Mouse (Mus musculus): Measurements from ENCODE around the gene Atp23. TPM values are rescaled to one million over a fixed set of nuclear protein-coding genes. Genes with fewer than 3 reads are reported as not detected.

Atp23 gene
- polyA plus RNA-seq, 1 experiment from 2014 or later: 9.1 TPM

GRCm38 (mm10) chr10:126929543-126929942, 28.4 kb upstream of the Atp23 start:
- Histone ChIP-seq H3K9ac (replicated peaks) (no peak overlapping the region), H3K36me3 (no peaks in the 10 kb centered on the region), H3K27ac (no peak overlapping the region), H3K4me3 (replicated peaks) (no peak overlapping the region), H3K27me3 (peaks cover 27% of the 10 kb centered on the region), H3K9me3 (no peaks in the 10 kb centered on the region), H3K4me2 (replicated peaks) (no peak overlapping the region), H3K4me1 (replicated peaks) (peaks cover 48% of the 10 kb centered on the region)
- no peak for ATAC-seq
- WGBS: 47% methylated on average over 3 of the region's 3 CpGs

GRCm38 (mm10) chr10:126928819-126929206, 27.7 kb upstream of the Atp23 start:
- H3K36me3 ChIP-seq: no peaks in the 10 kb centered on the region
- H3K4me2 ChIP-seq (replicated peaks): peak overlapping the region; percentile 85
- ATAC-seq: no peak
- peaks cover 27% of the 10 kb centered on the region for H3K27me3 ChIP-seq
- H3K4me3 ChIP-seq (replicated peaks): peak overlapping the region; percentile 54
- H3K9me3 ChIP-seq: no peaks in the 10 kb centered on the region
- no peak overlapping the region for H3K9ac ChIP-seq (replicated peaks)
- WGBS: 18% methylated on average over 12 of the region's 12 CpGs
- peaks cover 48% of the 10 kb centered on the region for H3K4me1 ChIP-seq (replicated peaks)
- H3K27ac ChIP-seq: no peak overlapping the region

- no peak overlapping the region for H3K27ac ChIP-seq
- peaks cover 27% of the 10 kb centered on the region for H3K27me3 ChIP-seq
- peak overlapping the region; percentile 75 for H3K9ac ChIP-seq (replicated peaks)
- H3K4me3 ChIP-seq (replicated peaks): peak overlapping the region; percentile 54
- H3K4me2 ChIP-seq (replicated peaks): peak overlapping the region; percentile 85
- under 1% methylated on average over 39 of the region's 39 CpGs for WGBS
- H3K4me1 ChIP-seq (replicated peaks): peaks cover 48% of the 10 kb centered on the region
- H3K9me3 ChIP-seq: no peaks in the 10 kb centered on the region
- peak; percentile 62 for ATAC-seq
- H3K36me3 ChIP-seq: no peaks in the 10 kb centered on the region
Measured at GRCm38 (mm10) chr10:126928011-126928818, 27.1 kb upstream of the Atp23 start.

GRCm38 (mm10) chr10:126927101-126927961, 26.2 kb upstream of the Atp23 start:
- peak overlapping the region; percentile 75 for H3K9ac ChIP-seq (replicated peaks)
- no peaks in the 10 kb centered on the region for H3K9me3 ChIP-seq
- WGBS: 17% methylated on average over 11 of the region's 11 CpGs
- H3K4me1 ChIP-seq (replicated peaks): peaks cover 48% of the 10 kb centered on the region
- H3K27me3 ChIP-seq: peaks cover 27% of the 10 kb centered on the region
- peak overlapping the region; percentile 54 for H3K4me3 ChIP-seq (replicated peaks)
- no peak for ATAC-seq
- H3K27ac ChIP-seq: peak overlapping the region; percentile 30; the same call in 1 of the 2 replicates
- peak overlapping the region; percentile 85 for H3K4me2 ChIP-seq (replicated peaks)
- no peaks in the 10 kb centered on the region for H3K36me3 ChIP-seq

GRCm38 (mm10) chr10:126925391-126925790, 24.2 kb upstream of the Atp23 start:
- Histone ChIP-seq H3K4me1 (replicated peaks) (peaks cover 36% of the 10 kb centered on the region), H3K9ac (replicated peaks) (no peak overlapping the region)

GRCm38 (mm10) chr10:126924087-126924486, 22.9 kb upstream of the Atp23 start:
- Histone ChIP-seq H3K9ac (replicated peaks) (no peak overlapping the region), H3K9me3 (peaks cover 5% of the 10 kb centered on the region; the same call in 1 of the 2 replicates), H3K27me3 (peaks cover 21% of the 10 kb centered on the region), H3K36me3 (no peaks in the 10 kb centered on the region), H3K4me1 (replicated peaks) (peaks cover 23% of the 10 kb centered on the region), H3K27ac (no peak overlapping the region), H3K4me2 (replicated peaks) (no peak overlapping the region), H3K4me3 (replicated peaks) (no peak overlapping the region)
- 65% methylated on average over 3 of the region's 3 CpGs for WGBS
- no peak for ATAC-seq

More at GRCm38 (mm10) chr10:126925391-126925790, 24.2 kb upstream of the Atp23 start:
- H3K36me3 ChIP-seq: no peaks in the 10 kb centered on the region
- no peak for ATAC-seq
- no peak overlapping the region for H3K27ac ChIP-seq
- no peak overlapping the region for H3K4me2 ChIP-seq (replicated peaks)
- H3K27me3 ChIP-seq: peaks cover 27% of the 10 kb centered on the region
- H3K4me3 ChIP-seq (replicated peaks): no peak overlapping the region
- H3K9me3 ChIP-seq: no peaks in the 10 kb centered on the region

GRCm38 (mm10) chr10:126920220-126920619, 19.1 kb upstream of the Atp23 start:
- Histone ChIP-seq H3K27me3 (peaks cover 7% of the 10 kb centered on the region; the same call in 1 of the 2 replicates), H3K4me3 (replicated peaks) (no peak overlapping the region), H3K36me3 (no peaks in the 10 kb centered on the region), H3K9me3 (peaks cover 5% of the 10 kb centered on the region; the same call in 1 of the 2 replicates), H3K4me1 (replicated peaks) (no peaks in the 10 kb centered on the region), H3K4me2 (replicated peaks) (no peak overlapping the region), H3K9ac (replicated peaks) (no peak overlapping the region), H3K27ac (no peak overlapping the region)
- no peak for ATAC-seq
- 99% methylated on average over 3 of the region's 3 CpGs for WGBS

- peaks cover 5% of the 10 kb centered on the region; the same call in 1 of the 2 replicates for H3K9me3 ChIP-seq
Measured at GRCm38 (mm10) chr10:126919067-126919466, 17.9 kb upstream of the Atp23 start.

GRCm38 (mm10) chr10:126914288-126914687, 13.1 kb upstream of the Atp23 start:
- 83% methylated on average over 5 of the region's 5 CpGs for WGBS
- H3K9me3 ChIP-seq: no peaks in the 10 kb centered on the region
- ATAC-seq: no peak

More at GRCm38 (mm10) chr10:126919067-126919466, 17.9 kb upstream of the Atp23 start:
- Histone ChIP-seq H3K4me3 (replicated peaks) (no peak overlapping the region), H3K36me3 (no peaks in the 10 kb centered on the region), H3K4me2 (replicated peaks) (no peak overlapping the region), H3K27ac (no peak overlapping the region), H3K4me1 (replicated peaks) (no peaks in the 10 kb centered on the region), H3K9ac (replicated peaks) (no peak overlapping the region), H3K27me3 (peaks cover 5% of the 10 kb centered on the region; the same call in 1 of the 2 replicates)
- ATAC-seq: peak; percentile 89
- 2% methylated on average over 9 of the region's 9 CpGs for WGBS

GRCm38 (mm10) chr10:126911479-126911878, 10.3 kb upstream of the Atp23 start:
- no peaks in the 10 kb centered on the region for H3K36me3 ChIP-seq
- H3K9me3 ChIP-seq: no peaks in the 10 kb centered on the region
- H3K27me3 ChIP-seq: no peaks in the 10 kb centered on the region
- ATAC-seq: no peak
- no peaks in the 10 kb centered on the region for H3K4me1 ChIP-seq (replicated peaks)
- no peak overlapping the region for H3K4me3 ChIP-seq (replicated peaks)
- H3K27ac ChIP-seq: no peak overlapping the region
- H3K4me2 ChIP-seq (replicated peaks): no peak overlapping the region
- 95% methylated on average over 1 of the region's 1 CpGs for WGBS
- H3K9ac ChIP-seq (replicated peaks): no peak overlapping the region

More at GRCm38 (mm10) chr10:126914288-126914687, 13.1 kb upstream of the Atp23 start:
- Histone ChIP-seq H3K4me3 (replicated peaks) (no peak overlapping the region), H3K4me1 (replicated peaks) (no peaks in the 10 kb centered on the region), H3K36me3 (no peaks in the 10 kb centered on the region), H3K9ac (replicated peaks) (no peak overlapping the region), H3K4me2 (replicated peaks) (no peak overlapping the region), H3K27me3 (peaks cover 5% of the 10 kb centered on the region; the same call in 1 of the 2 replicates), H3K27ac (no peak overlapping the region)

- Histone ChIP-seq H3K9ac (replicated peaks) (no peak overlapping the region), H3K4me3 (replicated peaks) (no peak overlapping the region)
- 94% methylated on average over 5 of the region's 5 CpGs for WGBS
Measured at GRCm38 (mm10) chr10:126906811-126907210, 5.7 kb upstream of the Atp23 start.

GRCm38 (mm10) chr10:126905650-126906075, 4.5 kb upstream of the Atp23 start:
- H3K27ac ChIP-seq: peak overlapping the region; percentile 73
- no peaks in the 10 kb centered on the region for H3K36me3 ChIP-seq
- H3K4me3 ChIP-seq (replicated peaks): peak overlapping the region; percentile 49
- peaks cover 6% of the 10 kb centered on the region for H3K4me1 ChIP-seq (replicated peaks)
- no peaks in the 10 kb centered on the region for H3K9me3 ChIP-seq
- 1% methylated on average over 30 of the region's 30 CpGs for WGBS
- H3K9ac ChIP-seq (replicated peaks): peak overlapping the region; percentile 74
- no peaks in the 10 kb centered on the region for H3K27me3 ChIP-seq
- peak overlapping the region; percentile 67 for H3K4me2 ChIP-seq (replicated peaks)
- ATAC-seq: peak; percentile 86

More at GRCm38 (mm10) chr10:126906811-126907210, 5.7 kb upstream of the Atp23 start:
- no peak for ATAC-seq
- H3K9me3 ChIP-seq: no peaks in the 10 kb centered on the region
- H3K27ac ChIP-seq: no peak overlapping the region
- no peaks in the 10 kb centered on the region for H3K36me3 ChIP-seq
- H3K4me2 ChIP-seq (replicated peaks): no peak overlapping the region
- H3K27me3 ChIP-seq: no peaks in the 10 kb centered on the region
- 0 out of 2 replicates have a peak, but pooled peaks cover 4% of the 10 kb centered on the region for H3K4me1 ChIP-seq (replicated peaks)
